Mouse (Mus musculus) C2C12 (cell line): ENCODE results near the gene Lhx2.

Experiments
- CTCF ChIP-seq: IDR thresholded peaks from one replicate; pipeline ENCODE4 v1.5.1; 2011; ENCODE audit not compliant: control insufficient read depth, insufficient read depth, insufficient read length
- MAX ChIP-seq: IDR thresholded peaks from one replicate; pipeline ENCODE4 v1.6.1; 2011; ENCODE audit warnings: mild to moderate bottlenecking, control low read depth
- USF1 ChIP-seq: IDR thresholded peaks from one replicate; pipeline ENCODE4 v1.6.1; 2011; ENCODE audit warnings: low read depth, mild to moderate bottlenecking, control low read depth, moderate library complexity

GRCm38 (mm10) chr2:38356428-38357260, 17.6 kb downstream of the Lhx2 start:
- TF ChIP-seq CTCF (no peak), MAX (no peak), USF1 (no peak)
